Mouse (Mus musculus) kidney, adult 2 months (tissue): ENCODE data around the gene Cdkn2aipnl.

Source experiments
- CTCF ChIP-seq: fragments of 200-500 bp; conservative IDR thresholded peaks from 2 replicates; pipeline ENCODE4 v1.5.1; 2011; ENCODE audit warnings: low read depth, mild to moderate bottlenecking, control low read depth, low read length, moderate library complexity, mixed read lengths; ENCODE audit not compliant: insufficient read depth, insufficient read length
- POLR2A ChIP-seq: fragments of 200-500 bp; IDR thresholded peaks from one replicate; pipeline ENCODE4 v1.6.1; 2011; ENCODE audit warnings: low read depth, low read length, control low read depth

- no peak for TF ChIP-seq CTCF
- no peak for TF ChIP-seq POLR2A
These were observed 33.9 kb downstream of the Cdkn2aipnl start for GRCm38 (mm10) chr11:52001341-52001740.
